Mouse (Mus musculus): Measurements from ENCODE around the gene Prtn3. TPM values are rescaled to one million over a fixed set of nuclear protein-coding genes. Genes with fewer than 3 reads are reported as not detected.
A peak's percentile ranks its signal among the peaks of the same experiment; 100 is the strongest.

Gene Prtn3
- polyA plus RNA-seq, 1 experiment from 2014 or later, result 11.8 TPM

- Histone ChIP-seq H3K36me3 (peaks cover 5% of the 10 kb centered on the region; the same call in 1 of the 2 replicates), H3K9me3 (replicated peaks) (no peaks in the 10 kb centered on the region; the same call in 1 of the 2 replicates), H3K27me3 (peaks cover 56% of the 10 kb centered on the region), H3K27ac (no peak overlapping the region), H3K4me2 (replicated peaks) (peak overlapping the region; percentile 98), H3K4me1 (peaks cover 64% of the 10 kb centered on the region), H3K9ac (peak overlapping the region; percentile 97; the same call in 1 of the 2 replicates), H3K4me3 (peak overlapping the region; percentile 75)
- 69% methylated on average over 5 of the region's 5 CpGs for WGBS
- no peak for ATAC-seq (ENCODE audit: low FRiP score)
Observed at GRCm38 (mm10) chr10:79917532-79918100, 43.3 kb downstream of the Prtn3 start.

- peak overlapping the region; percentile 16; the same call in 1 of the 2 replicates for H3K4me2 ChIP-seq (replicated peaks)
- H3K27me3 ChIP-seq, result peaks cover 64% of the 10 kb centered on the region
- no peak for ATAC-seq (ENCODE audit: low FRiP score)
- H3K4me1 ChIP-seq, result peaks cover 64% of the 10 kb centered on the region
- 5% methylated on average over 34 of the region's 35 CpGs for WGBS
- H3K36me3 ChIP-seq, result no peaks in the 10 kb centered on the region
- peak overlapping the region; percentile 7; the same call in 1 of the 2 replicates for H3K4me3 ChIP-seq
- no peaks in the 10 kb centered on the region; the same call in 1 of the 2 replicates for H3K9me3 ChIP-seq (replicated peaks)
- no peak overlapping the region for H3K27ac ChIP-seq
- 0 out of 2 replicates have a peak overlapping the region, but pooled peaks have one; percentile 18 for H3K9ac ChIP-seq
Observed at GRCm38 (mm10) chr10:79918231-79919078, 44.2 kb downstream of the Prtn3 start.

GRCm38 (mm10) chr10:79919251-79919849 is 45.1 kb downstream of the Prtn3 start:
- peaks cover 72% of the 10 kb centered on the region for H3K27me3 ChIP-seq
- no peaks in the 10 kb centered on the region for H3K36me3 ChIP-seq
- no peaks in the 10 kb centered on the region; the same call in 1 of the 2 replicates for H3K9me3 ChIP-seq (replicated peaks)
- 0 out of 2 replicates have a peak overlapping the region, but pooled peaks have one; percentile 15 for H3K4me2 ChIP-seq (replicated peaks)
- H3K27ac ChIP-seq, result no peak overlapping the region
- 5% methylated on average over 21 of the region's 21 CpGs for WGBS
- H3K4me3 ChIP-seq, result 0 out of 2 replicates have a peak overlapping the region, but pooled peaks have one; percentile 2
- peaks cover 60% of the 10 kb centered on the region for H3K4me1 ChIP-seq
- no peak for ATAC-seq (ENCODE audit: low FRiP score)
- H3K9ac ChIP-seq, result peak overlapping the region; percentile 35; the same call in 1 of the 2 replicates

GRCm38 (mm10) chr10:79920056-79920890 is 46.0 kb downstream of the Prtn3 start:
- peak overlapping the region; percentile 5; the same call in 1 of the 2 replicates for H3K9ac ChIP-seq
- no peaks in the 10 kb centered on the region; the same call in 1 of the 2 replicates for H3K9me3 ChIP-seq (replicated peaks)

GRCm38 (mm10) chr10:79920958-79921535 is 46.8 kb downstream of the Prtn3 start, which contains the start of gene R3hdm4:
Gene R3hdm4 (minus strand): TSS chr10:79921208.
- ATAC-seq (ENCODE audit: low FRiP score), result no peak
- Histone ChIP-seq H3K4me2 (replicated peaks) (peak within 1 kb of the TSS; percentile 46), H3K9me3 (replicated peaks) (no peaks in the 10 kb centered on the region; the same call in 1 of the 2 replicates), H3K27me3 (peaks cover 72% of the 10 kb centered on the region), H3K4me3 (peak within 1 kb of the TSS; percentile 28), H3K9ac (peak within 1 kb of the TSS; percentile 56), H3K27ac (no peak within 1 kb of the TSS), H3K4me1 (peaks cover 49% of the 10 kb centered on the region), H3K36me3 (no peaks in the 10 kb centered on the region)
- WGBS, result 6% methylated on average over 40 of the region's 41 CpGs

More at GRCm38 (mm10) chr10:79920056-79920890, 46.0 kb downstream of the Prtn3 start:
- no peaks in the 10 kb centered on the region for H3K36me3 ChIP-seq
- H3K4me2 ChIP-seq (replicated peaks), result peak overlapping the region; percentile 46
- H3K4me3 ChIP-seq, result peak overlapping the region; percentile 28
- WGBS, result 13% methylated on average over 26 of the region's 26 CpGs
- ATAC-seq (ENCODE audit: low FRiP score), result no peak
- H3K27ac ChIP-seq, result no peak overlapping the region
- H3K27me3 ChIP-seq, result peaks cover 72% of the 10 kb centered on the region
- peaks cover 51% of the 10 kb centered on the region for H3K4me1 ChIP-seq

GRCm38 (mm10) chr10:79921572-79921971 is 47.3 kb downstream of the Prtn3 start:
- Histone ChIP-seq H3K4me1 (peaks cover 52% of the 10 kb centered on the region), H3K4me2 (replicated peaks) (peak overlapping the region; percentile 46), H3K36me3 (no peaks in the 10 kb centered on the region), H3K9me3 (replicated peaks) (no peaks in the 10 kb centered on the region; the same call in 1 of the 2 replicates), H3K27me3 (peaks cover 72% of the 10 kb centered on the region), H3K4me3 (peak overlapping the region; percentile 28), H3K9ac (peak overlapping the region; percentile 56), H3K27ac (no peak overlapping the region)
- WGBS, result 1% methylated on average over 34 of the region's 34 CpGs
- no peak for ATAC-seq (ENCODE audit: low FRiP score)

- Histone ChIP-seq H3K4me2 (replicated peaks) (peak overlapping the region; percentile 84; the same call in 1 of the 2 replicates), H3K27ac (no peak overlapping the region), H3K4me3 (no peak overlapping the region), H3K36me3 (no peaks in the 10 kb centered on the region), H3K27me3 (peaks cover 40% of the 10 kb centered on the region), H3K9me3 (replicated peaks) (no peaks in the 10 kb centered on the region), H3K9ac (no peak overlapping the region), H3K4me1 (peaks cover 45% of the 10 kb centered on the region)
- ATAC-seq (ENCODE audit: low FRiP score), result no peak
- WGBS, result 11% methylated on average over 29 of the region's 29 CpGs
Observed at GRCm38 (mm10) chr10:79924998-79925784, 50.9 kb downstream of the Prtn3 start.

GRCm38 (mm10) chr10:79925785-79926490 is 51.7 kb downstream of the Prtn3 start:
- H3K4me1 ChIP-seq, result peaks cover 46% of the 10 kb centered on the region
- ATAC-seq (ENCODE audit: low FRiP score), result no peak
- WGBS, result 11% methylated on average over 15 of the region's 15 CpGs

GRCm38 (mm10) chr10:79926491-79927323 is 52.4 kb downstream of the Prtn3 start, which contains the start of gene Arid3a:
Gene Arid3a (plus strand): TSS chr10:79927043.
- H3K4me1 ChIP-seq, result peaks cover 39% of the 10 kb centered on the region
- under 1% methylated on average over 63 of the region's 63 CpGs for WGBS
- H3K36me3 ChIP-seq, result peaks cover 10% of the 10 kb centered on the region
- peak within 1 kb of the TSS; percentile 96 for H3K27ac ChIP-seq
- ATAC-seq (ENCODE audit: low FRiP score), result peak; percentile 74
- H3K9ac ChIP-seq, result peak within 1 kb of the TSS; percentile 95
- H3K9me3 ChIP-seq (replicated peaks), result no peaks in the 10 kb centered on the region
- H3K4me2 ChIP-seq (replicated peaks), result peak within 1 kb of the TSS; percentile 84
- H3K27me3 ChIP-seq, result peaks cover 25% of the 10 kb centered on the region
- peak within 1 kb of the TSS; percentile 89 for H3K4me3 ChIP-seq

More at GRCm38 (mm10) chr10:79925785-79926490, 51.7 kb downstream of the Prtn3 start:
- Histone ChIP-seq H3K27ac (no peak overlapping the region), H3K4me2 (replicated peaks) (peak overlapping the region; percentile 84), H3K4me3 (peak overlapping the region; percentile 89), H3K9me3 (replicated peaks) (no peaks in the 10 kb centered on the region), H3K27me3 (peaks cover 33% of the 10 kb centered on the region), H3K9ac (peak overlapping the region; percentile 95), H3K36me3 (peaks cover 2% of the 10 kb centered on the region)

All from hindbrain, embryonic 12.5 days (tissue).